Mouse (Mus musculus) midbrain, embryonic 11.5 days (tissue): ENCODE data around the gene Akap10. TPM values are rescaled to one million over a fixed set of nuclear protein-coding genes. Genes with fewer than 3 reads are reported as not detected.

Experiments used
- ATAC-seq: fragments of 200-750 bp; cut with Nextera tagmentation; 2 replicates; pipeline ENCODE4 v1.8.0; 2017; ENCODE audit warnings: moderate TSS enrichment, moderate library complexity; ENCODE audit not compliant: low FRiP score
- DNase-seq: peaks from one replicate; pipeline ENCODE4 v3.0.0; 2015; ENCODE audit warnings: low spot score; ENCODE audit errors: missing footprints
- H3K27ac ChIP-seq: fragments of 300-500 bp; sonication (generic); 2 replicates; pipeline ENCODE4 v1.5.1; 2014; ENCODE audit warnings: low read depth, low read length
- H3K27me3 ChIP-seq: fragments of 300-500 bp; sonication (generic); 2 replicates; pipeline ENCODE4 v1.6.1; 2014; ENCODE audit warnings: mild to moderate bottlenecking, low read length, moderate library complexity, mixed read lengths; ENCODE audit not compliant: control insufficient read depth, insufficient read depth
- H3K36me3 ChIP-seq: fragments of 300-500 bp; sonication (generic); 2 replicates; pipeline ENCODE4 v1.6.1; 2014; ENCODE audit warnings: mild to moderate bottlenecking, low read length, moderate library complexity, mixed read lengths; ENCODE audit not compliant: control insufficient read depth, insufficient read depth
- H3K4me1 ChIP-seq: fragments of 300-500 bp; sonication (generic); 2 replicates; pipeline ENCODE4 v1.6.1; 2014; ENCODE audit warnings: low read length; ENCODE audit not compliant: control insufficient read depth, insufficient read depth
- H3K4me2 ChIP-seq: fragments of 300-500 bp; sonication (generic); 2 replicates; pipeline ENCODE4 v1.6.1; 2014; ENCODE audit warnings: mild to moderate bottlenecking, moderate library complexity
- H3K4me3 ChIP-seq: fragments of 300-500 bp; sonication (generic); 2 replicates; pipeline ENCODE4 v1.5.1; 2014; ENCODE audit warnings: low read depth, low read length
- H3K9ac ChIP-seq: fragments of 300-500 bp; sonication (generic); 2 replicates; pipeline ENCODE4 v1.6.1; 2014; ENCODE audit warnings: low read length
- H3K9me3 ChIP-seq: fragments of 300-500 bp; sonication (generic); 2 replicates; pipeline ENCODE4 v1.6.1; 2016; ENCODE audit warnings: low read length; ENCODE audit not compliant: control insufficient read depth
- WGBS: fragments of 180-500 bp; shearing (Covaris S2); extraction: QIAGEN DNeasy Blood & Tissue Kit; methylation state at CpG from one replicate; pipeline ENCODE4 v1.1.7; 2014; 5-methylcytosine and 5-hydroxymethylcytosine counted together
- polyA plus RNA-seq: library from polyadenylated mRNA; unstranded; fragments of >200 nt; fragmentation: Nextera tagmentation; extraction: Ambion mirVana; gene quantifications from 2 replicates; pipeline ENCODE4 v1.2.1, GENCODE M21; 2014

Akap10 gene
- polyA plus RNA-seq, 1 experiment from 2014 or later: 16.1 TPM

GRCm38 (mm10) chr11:61946608-61947007, 16.6 kb upstream of the Akap10 start:
- Histone ChIP-seq H3K27ac (no peak overlapping the region), H3K27me3 (no peaks in the 10 kb centered on the region), H3K4me3 (no peak overlapping the region), H3K9ac (no peak overlapping the region), H3K4me2 (no peak overlapping the region), H3K36me3 (no peaks in the 10 kb centered on the region), H3K9me3 (no peaks in the 10 kb centered on the region), H3K4me1 (no peaks in the 10 kb centered on the region)
- ATAC-seq (no peak), DNase-seq (no peak)
- WGBS: 91% methylated on average over 4 of the region's 4 CpGs

GRCm38 (mm10) chr11:61944417-61944816, 14.4 kb upstream of the Akap10 start:
- Histone ChIP-seq H3K27ac (no peak overlapping the region), H3K9me3 (no peaks in the 10 kb centered on the region), H3K4me3 (no peak overlapping the region), H3K9ac (no peak overlapping the region), H3K27me3 (no peaks in the 10 kb centered on the region), H3K36me3 (no peaks in the 10 kb centered on the region), H3K4me1 (no peaks in the 10 kb centered on the region), H3K4me2 (no peak overlapping the region)
- DNase-seq (no peak), ATAC-seq (no peak)
- 88% methylated on average over 9 of the region's 9 CpGs for WGBS

DNA sequence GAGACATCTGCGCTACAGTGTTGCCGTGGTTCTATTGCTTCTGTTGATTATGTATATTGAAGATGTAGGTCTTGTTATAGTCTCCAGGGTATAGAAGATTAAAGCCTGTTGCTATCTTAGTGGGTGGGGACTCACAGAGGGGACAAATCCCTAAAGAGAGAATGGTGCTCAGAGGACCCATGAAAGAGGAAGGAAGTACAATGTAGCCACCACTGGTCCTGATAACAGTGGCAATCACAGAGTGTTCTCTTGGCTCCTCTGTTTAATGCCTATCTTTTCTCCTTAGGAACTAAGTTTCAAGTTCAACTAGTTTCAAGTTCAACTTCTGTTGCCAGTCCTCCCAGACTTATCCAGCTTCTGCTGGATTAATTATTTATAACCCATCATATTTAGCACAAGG, 12.9 kb upstream of the Akap10 start:
- Histone ChIP-seq H3K36me3 (no peaks in the 10 kb centered on the region), H3K9ac (no peak overlapping the region), H3K4me2 (no peak overlapping the region), H3K4me3 (no peak overlapping the region), H3K9me3 (no peaks in the 10 kb centered on the region), H3K27ac (no peak overlapping the region), H3K27me3 (no peaks in the 10 kb centered on the region), H3K4me1 (no peaks in the 10 kb centered on the region)
- no peak for DNase-seq
- ATAC-seq: no peak
- WGBS: 88% methylated on average over 2 of the region's 2 CpGs

DNA sequence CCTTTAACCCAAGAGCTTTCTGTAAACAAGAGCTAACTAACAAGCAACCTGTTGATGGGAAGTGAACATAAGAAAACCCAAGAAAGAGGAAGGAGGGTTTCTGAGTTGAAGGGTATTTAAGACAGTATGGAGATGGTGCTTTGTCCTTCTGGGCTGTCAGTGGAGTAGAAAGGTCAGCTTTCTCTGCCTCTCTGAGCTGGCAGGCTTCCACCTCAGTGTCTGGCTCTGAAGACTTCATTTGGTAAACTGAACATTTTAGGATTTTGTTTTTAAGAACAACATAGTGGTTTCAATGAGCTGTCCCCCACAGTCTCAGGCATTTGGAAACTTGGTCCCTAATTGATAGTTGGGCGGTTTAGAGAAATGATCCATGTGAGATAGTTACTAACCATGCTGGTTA, 7.7 kb upstream of the Akap10 start:
- no peak overlapping the region for H3K9ac ChIP-seq
- no peaks in the 10 kb centered on the region for H3K36me3 ChIP-seq
- H3K4me1 ChIP-seq: no peaks in the 10 kb centered on the region
- H3K27me3 ChIP-seq: no peaks in the 10 kb centered on the region
- DNase-seq (no peak), ATAC-seq (no peak)
- no peak overlapping the region for H3K4me2 ChIP-seq
- WGBS: 87% methylated on average over 1 of the region's 1 CpGs
- no peaks in the 10 kb centered on the region for H3K9me3 ChIP-seq
- H3K4me3 ChIP-seq: no peak overlapping the region
- H3K27ac ChIP-seq: no peak overlapping the region

DNA sequence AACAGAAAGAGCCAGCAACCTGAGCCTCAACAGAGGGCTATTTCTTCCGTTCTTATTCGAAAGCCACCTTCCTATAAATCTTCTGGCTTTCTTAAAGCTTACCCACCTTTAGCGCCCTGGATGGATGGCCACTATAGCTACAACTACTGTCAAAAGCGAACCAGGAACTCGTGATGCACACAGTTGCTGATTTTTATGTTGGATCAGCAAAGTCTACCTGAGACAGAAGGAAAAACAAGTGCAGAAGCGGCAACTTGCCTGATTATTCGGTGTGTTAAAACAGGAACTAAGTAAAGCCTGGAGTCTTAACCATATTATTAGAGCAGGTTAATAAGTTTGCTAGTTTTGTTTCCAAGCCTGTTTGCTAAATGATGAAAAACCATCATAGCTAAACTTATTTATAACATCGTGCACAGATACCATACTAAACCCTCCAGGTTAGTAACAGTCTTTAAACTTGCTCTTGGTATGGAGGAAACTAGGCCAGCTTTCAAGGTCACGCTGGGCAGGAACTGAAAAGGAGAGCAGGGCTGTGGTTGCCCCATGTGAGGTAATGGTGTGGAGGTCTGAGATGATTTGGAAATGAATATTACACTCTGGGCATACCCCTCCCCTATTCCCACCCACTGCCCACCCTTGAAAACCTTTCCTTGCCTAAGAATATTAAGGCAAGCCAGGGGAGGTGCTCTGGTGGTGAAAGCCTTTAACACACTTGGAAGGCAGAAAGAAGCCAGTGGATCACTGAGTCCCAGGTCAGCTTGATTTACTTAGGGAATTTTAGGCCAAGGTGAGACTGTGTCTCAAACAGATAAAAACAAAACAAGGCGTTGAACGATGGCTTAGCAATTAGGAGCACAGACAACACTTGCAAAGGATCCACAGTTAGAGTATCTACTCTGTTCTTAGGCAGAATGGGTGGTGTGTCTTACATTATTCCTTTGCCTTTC, 861 bp upstream of the Akap10 start:
- peak; percentile 35 for ATAC-seq

GRCm38 (mm10) chr11:61929323-61930097, 542 bp downstream of the Akap10 start:
- ATAC-seq (peak; percentile 83), DNase-seq (peak; percentile 93)
- WGBS: 4% methylated on average over 38 of the region's 47 CpGs

More for the DNA sequence above, 861 bp upstream of the Akap10 start:
- Histone ChIP-seq H3K4me1 (peaks cover 12% of the 10 kb centered on the region; the same call in 1 of the 2 replicates), H3K9ac (peak overlapping the region; percentile 92), H3K4me2 (peak overlapping the region; percentile 65), H3K4me3 (peak overlapping the region; percentile 87), H3K27me3 (no peaks in the 10 kb centered on the region), H3K36me3 (no peaks in the 10 kb centered on the region), H3K9me3 (no peaks in the 10 kb centered on the region), H3K27ac (peak overlapping the region; percentile 77)
- DNase-seq: no peak
- 20% methylated on average over 11 of the region's 11 CpGs for WGBS

DNA sequence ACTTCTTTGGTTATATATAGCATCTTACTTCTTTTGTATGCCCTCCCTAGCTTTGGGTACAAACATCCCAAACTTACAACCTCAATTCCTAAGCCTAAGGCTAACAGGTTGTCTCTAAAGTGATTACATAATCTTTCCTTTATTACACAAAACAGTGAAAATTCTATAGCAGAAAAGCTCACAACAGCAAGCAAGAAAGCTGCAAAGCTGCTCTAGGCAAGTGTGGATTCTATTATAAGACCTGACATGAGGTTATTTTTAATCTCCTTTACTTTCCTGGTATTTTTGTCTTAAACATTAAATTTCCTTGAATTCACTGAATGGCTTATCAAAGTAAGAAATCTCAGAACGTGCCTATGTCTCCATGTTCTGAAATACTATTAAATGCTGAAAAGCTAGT, 6.7 kb downstream of the Akap10 start:
- 92% methylated on average over 1 of the region's 1 CpGs for WGBS
- H3K9me3 ChIP-seq: no peaks in the 10 kb centered on the region
- H3K4me2 ChIP-seq: no peak overlapping the region
- H3K4me3 ChIP-seq: no peak overlapping the region
- no peaks in the 10 kb centered on the region for H3K27me3 ChIP-seq
- no peak overlapping the region for H3K27ac ChIP-seq
- DNase-seq (no peak), ATAC-seq (no peak)
- no peaks in the 10 kb centered on the region for H3K36me3 ChIP-seq
- no peak overlapping the region for H3K9ac ChIP-seq
- 0 out of 2 replicates have a peak, but pooled peaks cover under 1% of the 10 kb centered on the region for H3K4me1 ChIP-seq

More at GRCm38 (mm10) chr11:61929323-61930097, 542 bp downstream of the Akap10 start:
- Histone ChIP-seq H3K27ac (peak overlapping the region; percentile 77), H3K27me3 (no peaks in the 10 kb centered on the region), H3K9ac (peak overlapping the region; percentile 92), H3K36me3 (no peaks in the 10 kb centered on the region), H3K4me3 (peak overlapping the region; percentile 87), H3K4me2 (peak overlapping the region; percentile 65), H3K9me3 (no peaks in the 10 kb centered on the region), H3K4me1 (peaks cover 12% of the 10 kb centered on the region; the same call in 1 of the 2 replicates)

DNA sequence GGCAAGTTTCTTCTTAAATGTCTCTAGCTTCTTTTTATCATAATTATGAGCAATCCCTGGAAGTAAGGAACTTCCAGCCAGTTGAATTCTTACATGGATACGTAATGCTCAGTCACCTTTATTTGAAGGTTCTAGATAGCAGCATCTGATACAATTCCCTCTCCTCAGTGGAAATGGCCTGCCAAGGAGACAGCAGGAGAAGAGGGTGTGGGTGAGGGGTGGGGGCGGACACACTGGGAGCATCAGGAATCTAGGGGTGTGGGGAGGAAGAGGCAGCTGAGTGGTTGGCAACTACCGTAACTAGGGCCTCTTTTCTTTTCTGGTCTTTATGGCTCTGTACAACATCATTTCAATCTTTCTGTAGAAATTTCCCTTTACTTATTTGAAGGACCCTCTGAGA, 10.3 kb downstream of the Akap10 start:
- 92% methylated on average over 3 of the region's 3 CpGs for WGBS
- H3K4me1 ChIP-seq: no peaks in the 10 kb centered on the region
- H3K4me3 ChIP-seq: no peak overlapping the region
- ATAC-seq: no peak
- H3K4me2 ChIP-seq: no peak overlapping the region
- H3K27ac ChIP-seq: no peak overlapping the region
- no peak overlapping the region for H3K9ac ChIP-seq
- H3K36me3 ChIP-seq: peaks cover 6% of the 10 kb centered on the region; the same call in 1 of the 2 replicates
- DNase-seq: no peak
- no peaks in the 10 kb centered on the region for H3K9me3 ChIP-seq
- H3K27me3 ChIP-seq: no peaks in the 10 kb centered on the region

DNA sequence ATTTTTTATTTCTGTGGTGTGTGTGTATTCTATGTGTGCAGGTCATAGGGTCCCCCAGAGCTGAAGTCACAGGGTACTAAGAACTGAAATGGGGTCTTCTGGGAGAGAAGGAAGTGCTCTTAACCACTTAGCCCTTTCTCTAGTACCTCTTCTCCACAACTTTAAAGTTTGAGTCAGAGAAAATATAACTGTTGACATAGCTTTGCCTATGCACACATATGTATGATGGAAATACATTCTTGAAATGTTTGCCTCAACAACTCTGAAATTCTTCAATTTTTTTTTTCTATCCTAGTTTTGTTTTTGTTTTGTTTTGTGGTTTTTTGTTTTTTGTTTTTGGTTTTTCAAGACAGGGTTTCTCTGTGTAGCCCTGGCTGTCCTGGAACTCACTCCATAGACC, 21.7 kb downstream of the Akap10 start:
- H3K27ac ChIP-seq: no peak overlapping the region
- no peak overlapping the region for H3K9ac ChIP-seq
- H3K4me2 ChIP-seq: no peak overlapping the region
- H3K27me3 ChIP-seq: no peaks in the 10 kb centered on the region
- ATAC-seq: no peak
- no peaks in the 10 kb centered on the region for H3K9me3 ChIP-seq
- no peak for DNase-seq
- no peaks in the 10 kb centered on the region for H3K4me1 ChIP-seq
- no peak overlapping the region for H3K4me3 ChIP-seq
- H3K36me3 ChIP-seq: peaks cover 6% of the 10 kb centered on the region; the same call in 1 of the 2 replicates
